Mouse (Mus musculus) lung, adult 2 months (tissue): ENCODE data around the gene Cstb.

Experiments
- CTCF ChIP-seq: fragments of 200-500 bp; IDR thresholded peaks from 2 replicates; pipeline ENCODE4 v1.5.1; 2011; ENCODE audit warnings: mild to moderate bottlenecking, low read length, control low read depth; ENCODE audit not compliant: insufficient read depth
- POLR2A ChIP-seq: fragments of 200-500 bp; IDR thresholded peaks from 2 replicates; pipeline ENCODE4 v1.6.1; 2011; ENCODE audit warnings: low read depth, mild to moderate bottlenecking, control low read depth, low read length, borderline replicate concordance; ENCODE audit errors: extremely low read depth

DNA sequence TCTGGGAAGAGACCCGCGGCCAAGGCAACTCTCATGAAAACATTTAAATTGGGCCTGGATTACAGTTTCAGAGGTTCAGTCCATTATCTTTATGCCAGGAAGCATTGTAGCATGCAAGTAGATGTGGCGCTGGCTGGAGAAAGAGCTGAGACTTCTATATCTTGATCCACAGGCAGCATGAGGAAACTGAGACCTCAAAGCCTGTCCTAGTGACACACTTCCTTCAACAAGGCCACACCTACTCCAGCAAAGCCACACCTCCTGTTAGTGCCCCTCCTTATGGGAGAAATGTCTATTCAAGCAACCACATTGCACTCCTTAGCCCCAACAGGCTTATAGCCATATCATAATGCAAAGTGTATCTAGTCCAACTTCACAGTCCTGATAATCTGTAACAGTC, 2.9 kb upstream of the Cstb start:
- no peak for TF ChIP-seq POLR2A
- no peak for TF ChIP-seq CTCF
